Mouse (Mus musculus): ENCODE measurements around the gene Gm17324.
"Not testable (repeated sequence)": the region's sequence is repeated elsewhere in the genome, so short reads cannot be mapped to it uniquely, and the experiment has no call there.

Gm17324 gene

DNA sequence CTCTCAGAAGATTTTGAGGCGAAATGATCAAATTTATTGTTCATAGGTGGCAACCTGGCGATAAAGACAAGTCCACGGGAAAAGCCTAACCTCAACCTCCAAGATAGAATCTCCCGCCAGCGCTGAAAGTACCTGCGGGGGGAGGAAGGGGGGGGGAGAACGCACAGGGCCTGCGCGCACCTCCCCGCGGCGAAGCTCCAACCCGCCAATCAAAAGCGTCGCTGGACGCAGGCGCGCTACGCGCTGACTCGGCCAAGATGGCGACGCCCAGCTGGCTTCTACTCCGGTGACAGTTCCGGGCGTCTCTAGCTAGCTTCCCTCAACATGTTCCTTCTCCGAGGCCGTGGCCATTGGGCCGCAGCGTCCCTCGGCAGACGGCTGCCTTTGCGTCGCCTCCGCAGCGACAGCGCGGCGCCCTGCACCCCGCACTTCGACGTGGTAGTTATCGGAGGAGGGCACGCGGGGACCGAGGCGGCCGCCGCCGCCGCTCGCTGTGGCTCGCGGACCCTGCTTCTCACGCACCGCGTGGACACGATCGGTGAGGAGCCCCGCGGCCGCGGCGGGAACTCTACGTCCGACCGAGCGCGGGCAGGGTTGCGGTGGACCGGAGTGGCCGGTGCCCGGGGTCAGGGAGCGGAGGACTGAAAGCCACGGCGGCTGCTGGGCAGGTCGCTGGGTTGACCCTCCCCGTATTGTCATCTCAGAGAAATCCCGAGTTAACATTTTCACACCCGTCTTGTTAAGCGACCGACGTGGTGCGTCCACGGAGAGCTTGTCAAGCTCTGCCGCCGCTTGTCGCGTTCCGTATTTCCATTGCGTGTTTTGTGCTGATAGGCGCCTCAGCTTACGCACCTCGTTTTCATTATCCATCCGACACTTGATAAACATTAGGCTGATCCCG, at the start of gene Gm17324, which contains the start of gene Mto1:
TSS of gene Gm17324 (minus strand) at position 814 of the 901 bp plus-strand sequence.
TSS of gene Mto1 (plus strand) at position 236 of the 901 bp plus-strand sequence.
- DNase-seq (ENCODE audit: low spot score): peak; percentile 90

DNA sequence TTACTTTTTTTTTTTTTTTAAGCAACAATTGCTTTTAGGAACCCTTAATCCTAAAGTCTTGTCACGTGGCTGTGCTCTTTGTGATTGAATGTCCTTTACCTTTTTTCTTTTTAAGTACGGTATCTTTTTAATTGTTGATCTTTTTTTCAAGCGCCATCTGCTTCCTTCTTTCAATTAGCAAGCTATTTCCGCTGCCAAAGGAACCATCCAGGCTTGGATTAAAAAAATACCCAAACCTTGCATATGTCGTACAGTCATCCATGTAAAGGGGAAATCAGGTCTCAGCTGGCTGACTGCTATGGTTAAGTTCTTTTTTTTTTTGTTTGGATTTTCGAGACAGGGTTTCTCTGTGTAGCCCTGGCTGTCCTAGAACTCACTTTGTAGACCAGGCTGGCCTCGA, 44.6 kb upstream of the Gm17324 start:
- no peak for DNase-seq (ENCODE audit: low spot score)

DNA sequence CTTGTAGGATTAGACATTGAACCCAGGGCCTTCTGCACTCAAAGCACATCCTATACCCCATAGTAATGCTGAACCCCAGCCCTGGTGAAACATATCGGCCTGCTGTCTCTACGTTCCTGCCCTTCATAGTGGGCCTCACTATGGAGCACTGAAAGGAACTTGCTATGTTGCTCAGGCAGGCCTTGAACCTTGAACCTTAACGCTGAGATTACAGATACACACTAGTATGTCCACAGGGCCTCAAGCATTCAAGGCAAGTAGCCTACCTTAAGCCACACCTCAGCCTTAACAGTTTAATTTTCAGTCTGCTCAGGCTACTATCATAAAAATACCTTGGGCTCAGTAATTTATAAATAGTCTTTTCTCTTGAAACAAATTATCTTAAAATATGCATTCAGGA, 43.7 kb upstream of the Gm17324 start:
- no peak for DNase-seq (ENCODE audit: low spot score)

DNA sequence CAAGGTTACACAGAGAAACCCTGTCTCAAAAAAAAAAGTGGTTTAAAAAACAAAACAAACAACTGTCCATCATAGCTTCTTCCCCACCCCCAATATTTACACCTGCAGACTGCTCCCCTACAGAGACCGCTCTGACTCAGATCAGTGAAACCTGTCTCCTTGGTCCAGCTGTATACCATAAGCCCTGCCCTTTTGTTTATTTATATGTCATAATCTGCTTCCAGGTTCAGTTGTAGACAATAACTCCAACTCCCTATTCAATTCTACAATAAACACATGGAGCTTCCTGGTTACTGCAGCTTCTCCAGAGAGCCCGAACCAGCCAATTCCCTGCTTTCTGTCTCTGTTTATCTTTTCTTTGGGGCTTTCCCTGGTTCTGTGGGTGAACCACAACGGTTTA, 42.6 kb upstream of the Gm17324 start:
- DNase-seq (ENCODE audit: low spot score): no peak

DNA sequence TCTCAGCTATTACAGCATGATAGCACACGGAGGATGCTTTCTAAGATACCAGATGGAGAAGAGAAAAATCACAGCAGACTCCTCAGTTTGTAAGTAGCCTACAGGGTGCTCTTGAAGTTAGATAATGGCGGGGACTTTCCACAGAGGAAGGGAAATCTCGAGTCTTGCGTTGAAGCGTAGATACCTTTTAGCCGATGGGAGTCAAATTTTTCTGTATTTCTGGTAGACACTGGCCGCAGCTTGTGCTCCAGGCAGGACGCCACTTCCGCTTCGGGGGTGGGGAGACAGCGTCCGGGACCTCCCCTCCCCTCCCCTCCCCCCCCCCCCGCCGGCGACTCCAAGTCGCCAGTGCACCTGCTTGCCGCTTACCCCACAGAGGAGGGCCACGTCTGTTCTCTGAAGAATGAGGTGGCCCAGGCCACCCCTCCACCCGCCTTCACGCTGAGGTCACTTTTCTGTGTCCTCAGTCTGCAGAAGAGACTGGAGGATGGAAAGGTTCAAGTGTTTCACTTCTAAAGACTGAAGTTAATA, 40.4 kb upstream of the Gm17324 start, which contains the start of gene Eef1a1:
TSS of gene Eef1a1 (minus strand) at position 262 of the 531 bp plus-strand sequence.
- DNase-seq (ENCODE audit: low spot score): no peak

DNA sequence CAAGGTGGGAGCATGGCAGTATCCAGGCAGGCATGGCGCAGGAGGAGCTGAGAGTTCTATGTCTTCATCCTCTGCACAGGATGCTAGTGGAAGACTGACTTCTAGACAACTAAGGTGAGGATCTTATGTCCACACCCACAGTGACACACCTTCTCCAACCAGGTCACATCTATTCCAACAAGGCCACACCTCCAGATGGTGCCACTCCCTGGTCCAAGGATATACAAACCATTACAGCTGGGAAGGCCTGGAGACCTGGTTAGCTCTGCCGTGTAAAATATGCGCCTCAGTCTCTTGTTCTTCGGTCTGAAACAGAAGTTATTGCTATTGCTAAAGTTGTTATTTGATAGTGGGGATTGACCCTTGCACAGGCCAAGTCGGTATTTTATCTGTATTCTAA, 39.4 kb upstream of the Gm17324 start:
- not testable (repeated sequence) for DNase-seq (ENCODE audit: low spot score)

DNA sequence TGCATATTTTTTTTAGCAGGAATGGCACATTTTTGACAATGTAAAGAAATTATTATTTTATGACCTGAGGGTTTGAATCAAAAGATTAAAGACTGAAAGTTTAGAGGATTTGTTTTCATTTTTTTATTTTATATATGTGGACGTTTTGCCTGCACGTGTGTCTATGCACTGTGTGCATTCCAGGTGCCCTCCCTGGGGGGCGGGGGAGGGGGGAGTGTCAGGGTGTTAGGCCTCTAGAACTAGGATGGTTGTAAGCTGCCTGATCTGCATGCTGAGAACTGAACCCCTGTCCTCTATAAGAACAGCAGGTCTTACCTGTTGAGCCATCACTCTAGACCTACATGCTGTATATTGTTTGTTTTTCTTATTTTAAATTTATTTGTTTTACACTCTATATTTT, 36.1 kb upstream of the Gm17324 start:
- DNase-seq (ENCODE audit: low spot score): no peak

DNA sequence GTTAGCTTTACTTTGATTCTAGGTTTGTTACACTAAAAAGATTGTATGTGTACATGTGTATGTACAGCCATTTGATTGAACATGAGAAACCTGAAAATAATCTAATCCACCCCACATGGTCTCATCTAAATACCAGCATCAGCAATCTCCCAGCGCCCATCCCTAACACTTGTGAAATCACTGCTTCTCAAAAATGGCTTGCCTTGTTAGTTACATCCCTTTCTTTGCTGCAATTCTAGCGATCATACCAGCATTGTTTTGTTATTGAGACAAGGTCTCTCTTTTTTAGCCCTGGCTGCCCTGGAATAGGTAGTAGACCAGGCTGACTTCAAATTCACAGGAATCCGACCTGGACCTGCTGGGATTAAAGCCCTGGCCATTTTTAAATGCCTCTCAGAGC, 33.8 kb upstream of the Gm17324 start:
- no peak for DNase-seq (ENCODE audit: low spot score)

DNA sequence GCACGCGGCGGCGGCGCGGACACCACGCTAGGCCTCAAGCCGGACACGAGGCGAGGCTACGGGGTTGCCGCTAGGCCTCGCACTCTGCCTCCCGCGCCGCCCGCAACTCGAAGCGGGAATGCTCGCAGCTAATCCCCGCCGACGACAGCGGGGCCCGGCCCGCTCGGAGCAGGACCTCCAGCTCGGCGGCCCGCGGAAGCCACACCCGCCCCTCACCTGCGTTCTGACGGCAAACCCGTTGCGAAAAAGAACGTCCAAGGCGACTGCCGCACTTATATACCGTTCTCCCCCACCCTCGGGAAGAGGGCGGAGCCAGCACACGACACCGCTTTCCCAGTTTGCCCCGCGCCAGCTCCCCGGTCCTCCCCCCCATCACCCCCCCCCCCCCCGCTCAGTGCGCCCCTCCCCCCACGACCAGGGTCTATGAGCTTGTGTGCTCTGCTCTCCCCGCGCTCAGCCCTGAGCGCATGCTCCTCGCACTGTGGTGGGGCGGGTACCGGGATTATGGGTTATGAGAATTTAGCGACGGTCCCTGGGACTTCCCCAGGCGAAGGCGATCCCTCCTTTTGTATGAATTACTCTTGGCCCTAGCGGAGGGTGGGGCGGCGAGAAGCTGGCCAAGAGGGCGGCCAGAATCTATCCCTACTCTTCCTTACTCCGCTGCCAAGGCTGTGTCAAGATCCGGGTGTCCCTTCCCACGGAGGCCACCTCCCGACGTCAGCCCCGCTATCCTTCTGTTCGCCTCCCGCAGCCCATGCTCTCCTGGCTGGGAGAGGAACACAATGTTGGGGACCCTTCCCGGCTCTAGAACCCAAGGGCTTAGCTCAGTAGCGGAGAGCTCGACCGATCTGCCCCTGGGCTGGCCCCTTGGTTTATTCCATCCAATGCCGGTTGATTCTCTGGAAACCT, 33.1 kb upstream of the Gm17324 start:
- DNase-seq (ENCODE audit: low spot score): peak; percentile 98

DNA sequence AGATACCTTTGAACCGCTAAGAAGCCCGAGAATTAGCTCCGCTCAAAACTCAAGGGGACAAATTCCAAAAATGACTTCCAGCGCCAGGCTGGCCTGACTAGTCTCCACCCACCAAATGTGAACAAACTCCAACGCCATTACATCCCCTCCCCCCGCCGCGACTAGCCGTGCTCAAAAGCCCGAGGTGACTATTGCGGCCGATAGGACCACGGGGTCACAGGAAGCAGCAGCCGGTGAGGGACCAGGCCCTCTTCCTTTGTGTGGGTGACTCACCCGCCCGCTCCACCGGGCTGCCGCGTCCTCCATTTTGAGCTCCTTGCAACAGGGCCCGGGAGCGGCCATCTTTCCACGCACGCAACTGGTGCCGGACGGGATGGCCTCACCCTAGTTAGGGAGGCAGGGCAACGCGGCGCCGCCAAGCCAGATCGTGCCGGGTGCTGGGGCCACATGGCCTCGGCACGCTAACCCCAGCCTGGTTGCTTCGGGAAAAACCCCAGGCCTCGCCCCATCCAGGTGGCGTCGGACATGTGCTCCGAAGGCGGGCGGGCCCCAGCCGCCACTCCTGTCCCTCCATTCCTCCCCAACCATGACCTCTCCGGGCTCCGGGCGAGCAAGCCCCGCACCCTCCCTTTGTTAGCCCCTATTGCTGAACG, 32.2 kb upstream of the Gm17324 start:
- peak; percentile 79 for DNase-seq (ENCODE audit: low spot score)

DNA sequence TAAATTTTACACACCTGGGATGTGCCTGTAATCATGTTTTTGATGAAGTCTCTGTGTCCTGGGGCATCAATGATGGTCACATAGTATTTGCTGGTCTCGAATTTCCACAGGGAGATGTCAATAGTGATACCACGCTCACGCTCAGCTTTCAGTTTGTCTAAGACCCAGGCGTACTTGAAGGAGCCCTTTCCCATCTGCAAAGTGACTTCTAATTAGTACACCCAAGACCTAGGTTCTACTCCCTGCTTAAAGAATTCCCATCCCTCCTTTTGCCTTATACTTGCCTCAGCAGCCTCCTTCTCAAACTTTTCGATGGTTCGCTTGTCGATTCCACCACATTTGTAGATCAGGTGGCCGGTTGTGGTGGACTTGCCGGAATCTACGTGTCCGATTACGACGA, 31.6 kb upstream of the Gm17324 start:
- DNase-seq (ENCODE audit: low spot score): peak; percentile 27

DNA sequence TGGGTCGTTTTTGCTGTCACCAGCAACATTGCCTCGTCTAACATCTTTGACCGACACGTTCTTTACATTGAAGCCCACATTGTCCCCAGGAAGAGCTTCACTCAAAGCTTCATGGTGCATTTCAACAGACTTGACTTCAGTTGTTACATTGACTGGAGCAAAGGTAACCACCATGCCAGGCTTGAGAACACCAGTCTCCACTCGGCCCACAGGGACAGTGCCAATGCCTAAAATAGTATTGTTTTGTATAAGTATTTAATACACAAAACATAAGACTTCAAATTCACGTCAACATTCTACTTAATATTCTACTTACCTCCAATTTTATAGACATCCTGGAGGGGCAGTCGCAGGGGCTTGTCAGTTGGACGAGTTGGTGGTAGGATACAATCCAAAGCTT, 30.7 kb upstream of the Gm17324 start:
- DNase-seq (ENCODE audit: low spot score): peak; percentile 38

DNA sequence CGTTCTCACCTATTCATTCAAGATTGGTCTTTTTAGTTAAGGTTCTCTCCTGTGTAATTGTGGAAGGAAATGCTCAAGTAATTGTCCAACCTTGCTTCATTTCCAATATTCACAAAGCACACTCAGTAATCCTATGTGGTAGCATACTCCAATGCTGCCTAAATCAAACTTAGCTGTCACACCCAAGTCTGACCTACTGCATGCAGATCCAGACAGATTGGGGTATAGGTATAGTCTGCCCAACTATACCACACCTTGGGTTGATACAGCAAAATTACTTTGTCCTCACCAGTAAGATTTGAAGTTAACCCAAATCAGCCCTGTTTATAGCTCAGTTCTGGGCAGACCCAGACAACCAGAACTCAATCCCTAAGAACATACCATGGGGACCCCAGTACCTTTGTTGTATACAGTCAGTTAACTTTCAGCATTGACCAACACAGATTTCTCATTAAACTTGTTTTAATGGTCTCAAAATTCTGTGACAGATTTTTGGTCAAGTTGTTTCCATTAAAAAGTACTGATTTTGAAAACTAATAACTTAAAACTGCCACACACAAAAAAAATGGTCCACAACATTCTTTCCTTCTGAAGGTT, 29.5 kb upstream of the Gm17324 start:
- peak; percentile 16 for DNase-seq (ENCODE audit: low spot score)

DNA sequence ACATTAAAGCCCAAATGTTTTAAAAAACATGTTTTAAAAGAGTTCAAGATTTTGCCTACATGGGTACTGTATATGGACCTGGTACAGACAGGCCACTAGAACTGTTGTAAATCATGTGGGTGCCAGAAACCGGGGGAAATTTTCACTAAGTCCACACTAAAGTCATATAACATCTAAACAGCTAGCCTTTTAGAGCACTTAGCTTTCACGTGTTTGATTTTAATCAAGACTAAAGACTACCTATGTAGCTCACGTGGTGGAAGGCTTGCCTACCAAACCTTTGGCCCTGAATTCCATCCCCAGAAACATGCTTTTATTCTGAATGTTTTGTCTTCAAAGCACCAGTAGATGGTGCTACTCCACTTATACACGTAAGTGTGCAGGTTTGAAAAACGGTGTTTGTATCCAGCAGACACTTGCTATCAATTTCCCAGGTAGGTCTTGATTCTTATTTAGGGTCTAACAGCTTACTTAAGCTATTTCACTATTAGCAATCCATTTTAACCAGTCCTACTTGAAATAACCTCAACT, 28.5 kb upstream of the Gm17324 start:
- peak; percentile 60 for DNase-seq (ENCODE audit: low spot score)

DNA sequence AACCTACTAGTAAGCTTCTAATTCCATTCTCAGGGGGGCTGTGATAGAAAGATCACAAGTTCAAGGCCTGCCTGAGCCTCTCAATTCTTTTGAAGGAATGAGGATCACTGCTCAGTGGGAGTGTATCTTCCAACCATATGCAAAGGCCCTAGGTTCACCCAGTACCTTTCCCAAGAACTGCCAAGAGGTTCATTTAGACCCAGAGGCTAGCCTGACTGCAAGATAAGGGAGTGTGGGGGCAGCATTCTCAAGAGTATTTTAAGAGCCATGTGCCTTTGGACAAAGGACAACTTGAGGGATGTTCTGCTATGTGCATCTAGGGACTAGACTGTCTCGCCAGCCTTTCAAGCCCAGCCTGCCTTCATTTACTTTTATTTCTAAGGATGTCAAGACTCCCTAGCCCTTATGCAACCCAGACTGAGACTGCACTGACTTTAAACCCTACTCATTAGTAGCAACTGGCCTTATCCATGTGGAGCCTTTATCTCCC, 28.0 kb upstream of the Gm17324 start:
- DNase-seq (ENCODE audit: low spot score): peak; percentile 26

DNA sequence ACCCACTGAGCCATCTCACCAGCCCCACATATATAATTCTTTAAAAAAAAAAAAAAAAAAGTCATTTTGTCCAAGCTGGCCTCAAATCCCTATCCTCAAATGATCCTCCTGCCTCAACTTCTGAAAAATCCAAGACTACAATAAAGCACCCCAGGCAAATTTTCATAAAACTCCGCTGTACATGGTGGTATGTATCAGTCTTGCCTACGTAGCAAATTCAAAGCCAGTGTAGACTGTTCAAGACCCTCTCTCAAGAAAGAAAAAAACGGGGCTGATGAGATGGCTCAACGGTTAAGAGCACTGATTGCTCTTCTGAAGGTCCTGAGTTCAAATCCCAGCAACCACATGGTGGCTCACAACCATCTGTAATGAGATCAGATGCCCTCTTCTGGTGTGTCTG, 27.3 kb upstream of the Gm17324 start:
- DNase-seq (ENCODE audit: low spot score): no peak

DNA sequence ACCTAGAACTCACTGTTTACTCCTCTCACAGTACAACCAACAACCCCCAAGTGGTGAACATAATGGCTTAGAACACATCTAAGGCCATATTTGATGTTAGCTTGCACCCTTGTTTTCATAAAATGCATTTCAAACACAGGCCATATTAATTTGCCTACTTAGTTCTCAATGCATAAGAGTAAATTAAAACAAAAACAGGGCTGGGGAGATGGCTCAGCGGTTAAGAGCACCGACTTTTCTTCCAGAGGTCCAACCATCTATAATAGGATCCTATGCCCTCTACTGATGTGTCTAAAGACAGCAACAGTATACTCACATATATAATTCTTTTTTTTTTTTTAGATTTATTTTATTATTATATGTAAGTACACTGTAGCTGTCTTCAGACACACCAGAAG, 26.8 kb upstream of the Gm17324 start:
- DNase-seq (ENCODE audit: low spot score): no peak

DNA sequence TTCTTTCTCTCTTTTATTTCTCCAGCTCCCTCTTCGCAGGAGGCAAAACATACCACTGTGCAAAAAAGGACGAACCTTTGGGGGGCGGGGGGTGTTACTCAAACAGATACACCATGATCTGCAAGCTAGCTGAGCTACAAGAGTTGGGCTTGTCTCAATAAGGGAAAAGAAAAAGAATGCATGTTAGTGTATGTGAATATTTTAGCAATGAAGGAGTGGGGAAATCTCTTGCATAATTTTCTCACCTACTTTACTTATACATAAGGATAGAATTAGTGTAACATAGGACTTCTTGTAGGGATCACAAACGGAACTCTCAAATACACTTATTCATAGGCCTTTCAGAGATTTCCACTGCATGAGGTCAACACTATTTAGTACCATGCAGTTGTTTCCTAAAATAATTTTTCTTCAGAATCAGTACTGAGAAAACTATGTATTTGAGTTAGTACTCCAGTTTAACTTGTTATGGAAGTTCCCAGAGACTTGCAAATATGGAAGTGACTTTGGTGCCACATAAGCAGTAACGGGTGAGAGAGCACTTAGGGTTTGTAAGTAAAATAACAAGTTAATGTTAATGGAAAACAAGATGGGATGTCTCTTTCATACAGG, 26.3 kb upstream of the Gm17324 start:
- no peak for DNase-seq (ENCODE audit: low spot score)

DNA sequence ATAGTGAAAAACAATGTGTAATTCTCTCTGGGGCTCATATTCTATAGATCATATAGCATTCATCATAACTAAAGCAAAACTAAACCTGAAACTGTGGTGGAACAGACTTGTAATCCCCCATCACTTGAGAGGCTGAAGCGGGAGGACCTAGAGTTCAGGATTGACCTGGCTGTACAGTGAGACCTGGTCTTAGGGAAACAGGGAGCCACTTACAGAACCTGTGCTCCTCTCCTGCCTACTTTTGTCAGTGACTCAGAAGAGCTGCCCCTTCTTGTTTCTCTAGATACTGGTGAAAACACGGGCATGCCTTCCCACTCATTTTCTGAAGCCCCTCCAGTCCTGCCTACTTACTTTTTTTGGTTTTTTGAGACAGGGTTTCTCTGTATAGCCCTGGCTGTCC, 25.7 kb upstream of the Gm17324 start:
- DNase-seq (ENCODE audit: low spot score): no peak

DNA sequence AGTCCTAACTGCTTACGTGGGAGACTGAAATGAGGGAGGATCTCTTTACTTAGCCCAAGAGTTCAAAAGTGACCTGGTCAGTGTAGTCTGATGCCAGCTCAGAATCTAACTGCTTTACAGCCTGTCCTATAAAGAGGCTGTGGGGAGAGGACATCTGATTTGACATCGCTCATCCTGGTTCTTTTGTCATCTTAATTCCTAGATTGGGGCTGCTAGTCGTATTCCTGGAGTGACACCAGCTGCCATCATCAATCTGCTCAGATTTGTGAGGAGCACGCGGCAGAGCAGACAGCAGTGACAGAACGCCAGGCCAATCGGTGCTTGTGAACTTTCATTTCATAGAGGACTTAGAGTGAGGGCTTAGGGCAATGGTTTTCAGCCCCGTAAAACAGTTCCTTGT, 25.0 kb upstream of the Gm17324 start:
- no peak for DNase-seq (ENCODE audit: low spot score)

DNA sequence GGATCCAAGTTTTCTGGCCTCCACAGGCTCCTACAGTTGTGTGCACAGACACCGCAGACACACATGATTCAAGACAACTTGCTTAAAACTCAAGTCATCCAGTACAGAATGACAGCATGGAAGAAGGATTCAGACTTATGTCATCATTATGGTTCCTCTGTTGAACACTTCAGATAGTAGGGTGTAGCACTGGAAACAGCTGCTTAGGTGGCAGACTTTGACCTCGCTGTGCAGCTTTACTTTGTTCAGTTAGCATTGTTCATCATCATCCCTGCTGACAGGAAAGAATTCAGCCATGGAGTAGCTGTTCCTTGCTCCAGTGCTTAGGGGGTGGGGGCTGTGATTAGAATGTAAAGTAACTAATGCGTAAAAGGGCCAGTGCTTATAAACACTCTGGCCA, 17.1 kb upstream of the Gm17324 start:
- DNase-seq (ENCODE audit: low spot score): no peak

Measured in adipocyte (in vitro differentiated cells).